Mouse (Mus musculus): ENCODE results near the gene Tsfm. TPM values are rescaled to one million over a fixed set of nuclear protein-coding genes. Genes with fewer than 3 reads are reported as not detected.
A peak's percentile ranks its signal among the peaks of the same experiment; 100 is the strongest.

Gene Tsfm
- polyA plus RNA-seq, 1 experiment from 2014 or later: 81.1 TPM

DNA sequence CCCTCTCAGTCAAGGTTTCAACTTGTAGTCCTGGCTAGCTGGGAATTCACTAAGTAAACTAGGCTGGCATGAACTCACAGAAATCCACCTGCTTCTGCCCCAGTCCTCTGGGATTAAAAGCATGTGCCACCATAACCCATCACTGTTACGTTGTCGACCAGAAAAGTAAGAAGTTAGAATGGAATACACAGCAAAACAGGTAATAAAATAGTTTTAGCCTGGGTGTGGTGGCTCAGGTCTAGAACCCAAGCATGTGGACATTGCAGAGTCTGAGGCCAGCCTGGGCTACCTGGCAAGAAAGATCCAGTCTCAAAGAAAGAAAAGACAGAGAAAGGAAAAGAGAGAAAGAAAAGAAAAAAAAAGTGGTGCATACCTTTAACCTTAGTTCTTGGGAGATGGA lies 30.9 kb upstream of the Tsfm start:
- H3K27ac ChIP-seq: no peak overlapping the region
- no peak overlapping the region for H3K4me2 ChIP-seq (replicated peaks)
- no peaks in the 10 kb centered on the region for H3K9me3 ChIP-seq
- WGBS: 68% methylated on average over 2 of the region's 2 CpGs
- peaks cover 28% of the 10 kb centered on the region for H3K27me3 ChIP-seq
- peaks cover 29% of the 10 kb centered on the region for H3K4me1 ChIP-seq
- no peak overlapping the region for H3K4me3 ChIP-seq
- no peak for ATAC-seq (ENCODE audit: low FRiP score, low read depth)
- H3K9ac ChIP-seq: no peak overlapping the region
- peaks cover 34% of the 10 kb centered on the region for H3K36me3 ChIP-seq

DNA sequence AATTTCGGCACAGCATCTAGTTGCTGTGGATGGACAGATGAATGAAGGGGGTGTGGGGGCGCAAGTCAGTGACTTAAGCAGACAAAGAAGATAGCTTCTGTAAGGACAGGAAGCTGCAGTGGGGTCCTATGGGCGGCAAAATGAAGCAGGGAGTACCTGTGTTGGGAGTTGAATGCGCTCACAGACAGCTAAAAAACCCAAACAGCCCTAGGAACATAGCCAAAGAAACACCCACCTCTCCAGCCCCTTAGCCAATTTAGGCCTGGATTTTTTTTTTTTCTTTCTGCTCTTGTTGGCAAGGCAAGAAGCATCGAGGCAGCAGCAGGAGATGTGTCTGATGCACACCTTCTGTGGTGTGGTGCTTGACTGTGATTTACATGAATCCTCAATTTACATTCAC lies 30.4 kb upstream of the Tsfm start:
- Histone ChIP-seq H3K27me3 (peaks cover 28% of the 10 kb centered on the region), H3K4me3 (no peak overlapping the region), H3K9ac (no peak overlapping the region), H3K36me3 (peaks cover 34% of the 10 kb centered on the region), H3K4me1 (peaks cover 29% of the 10 kb centered on the region), H3K4me2 (replicated peaks) (no peak overlapping the region; the same call in 1 of the 2 replicates), H3K9me3 (no peaks in the 10 kb centered on the region), H3K27ac (no peak overlapping the region)
- no peak for ATAC-seq (ENCODE audit: low FRiP score, low read depth)
- WGBS: 43% methylated on average over 5 of the region's 5 CpGs

DNA sequence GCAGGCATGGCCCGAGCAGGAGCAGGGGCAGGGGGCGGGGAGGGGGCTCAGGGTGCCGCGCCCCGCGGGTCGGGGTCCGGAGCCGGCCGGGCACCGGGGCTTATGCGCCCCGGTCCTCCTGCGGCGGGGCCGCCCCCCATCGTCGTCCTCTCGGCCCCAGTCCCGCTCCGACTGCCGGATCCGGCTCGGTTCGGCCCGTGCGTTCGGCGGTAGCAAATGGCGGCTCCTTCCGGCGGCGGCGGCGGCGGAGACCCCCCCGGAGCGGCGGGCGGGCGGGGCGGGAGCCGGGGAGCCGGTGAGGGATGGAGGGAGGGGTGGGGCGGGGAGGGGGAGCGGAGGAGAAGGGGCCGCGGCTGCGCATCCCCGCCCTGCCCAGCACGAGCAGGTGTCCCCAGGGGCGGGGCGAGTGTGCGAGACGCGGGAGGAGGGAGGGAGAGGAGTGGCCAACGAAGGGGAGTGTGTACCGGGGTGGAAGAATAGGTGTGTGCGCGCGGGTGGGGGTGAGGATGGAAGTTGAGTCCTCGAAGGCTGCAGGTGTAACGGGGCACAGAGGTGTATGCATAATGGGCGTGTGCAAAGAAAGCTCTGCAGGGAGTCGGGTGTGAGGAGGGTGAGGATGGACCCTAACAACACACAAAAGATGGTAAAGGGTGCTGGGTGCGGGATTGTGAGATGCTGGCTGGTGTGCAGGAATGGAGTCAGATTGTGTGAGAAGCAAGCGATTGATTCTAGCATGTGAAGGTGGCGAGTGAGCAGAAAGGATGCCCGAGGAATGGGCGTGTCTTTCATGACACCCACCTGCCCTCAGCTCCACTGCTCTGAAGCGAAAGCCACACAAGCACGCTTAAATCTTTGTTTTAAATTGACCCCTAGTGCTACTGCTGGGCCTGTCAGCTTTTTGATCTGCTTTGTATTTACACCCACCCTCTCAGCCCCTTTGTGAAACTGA lies 29.6 kb upstream of the Tsfm start, which contains the start of gene March9:
Gene March9, minus strand, starts transcription at position 217 of the 949 bp plus-strand sequence.
- peak; percentile 5; the same call in 1 of the 2 replicates for ATAC-seq (ENCODE audit: low FRiP score, low read depth)
- Histone ChIP-seq H3K9ac (peak within 1 kb of the TSS; percentile 85), H3K27ac (peak within 1 kb of the TSS; percentile 39; the same call in 1 of the 2 replicates), H3K27me3 (peaks cover 28% of the 10 kb centered on the region), H3K9me3 (no peaks in the 10 kb centered on the region), H3K4me1 (peaks cover 26% of the 10 kb centered on the region), H3K4me3 (peak within 1 kb of the TSS; percentile 94), H3K36me3 (peaks cover 34% of the 10 kb centered on the region), H3K4me2 (replicated peaks) (peak within 1 kb of the TSS; percentile 93)
- under 1% methylated on average over 36 of the region's 72 CpGs for WGBS

DNA sequence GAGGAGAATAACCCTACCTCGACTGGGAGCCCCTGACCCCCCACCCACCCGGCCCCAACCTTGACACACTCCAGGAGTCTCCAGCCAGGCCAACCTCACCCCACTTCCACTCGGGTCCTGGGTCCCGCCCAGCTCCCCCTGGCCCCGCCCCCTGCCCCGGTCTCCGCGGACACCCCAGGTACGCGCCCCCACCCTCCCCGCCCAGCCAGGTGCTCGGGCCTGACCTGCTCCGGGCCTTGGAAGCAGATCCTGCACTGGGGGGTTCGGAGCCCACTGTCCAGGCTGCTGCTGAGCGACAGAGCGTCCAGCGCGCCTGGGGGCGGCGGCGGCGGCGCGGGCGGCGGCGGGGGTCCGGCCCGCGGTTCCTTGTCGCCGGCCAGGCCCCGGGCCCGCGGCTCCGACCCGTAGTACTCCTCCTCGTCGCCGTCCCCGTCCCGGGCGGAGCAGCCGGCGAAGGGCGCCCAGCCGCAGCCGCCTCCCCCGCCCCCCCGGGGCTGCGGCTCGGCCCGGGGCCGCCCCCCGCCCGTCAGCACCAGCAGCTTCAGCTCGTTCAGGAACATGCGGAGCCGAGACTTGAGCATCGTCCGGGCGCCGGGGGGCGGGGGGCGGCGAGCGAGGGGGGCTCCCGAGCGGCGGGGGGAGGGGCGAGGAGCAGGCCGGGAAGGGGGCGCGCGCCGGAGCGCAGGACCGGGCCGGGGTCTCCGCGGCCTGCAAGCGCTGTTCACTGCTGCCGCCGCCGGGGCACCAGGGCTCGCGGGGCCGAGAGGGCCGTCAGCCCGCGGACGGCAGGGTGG lies 28.7 kb upstream of the Tsfm start:
- peaks cover 18% of the 10 kb centered on the region for H3K4me1 ChIP-seq
- no peak for ATAC-seq (ENCODE audit: low FRiP score, low read depth)
- H3K27ac ChIP-seq: peak overlapping the region; percentile 39; the same call in 1 of the 2 replicates
- peak overlapping the region; percentile 94 for H3K4me3 ChIP-seq
- peak overlapping the region; percentile 85 for H3K9ac ChIP-seq
- no peaks in the 10 kb centered on the region for H3K9me3 ChIP-seq
- H3K4me2 ChIP-seq (replicated peaks): peak overlapping the region; percentile 93
- H3K36me3 ChIP-seq: peaks cover 31% of the 10 kb centered on the region
- peaks cover 28% of the 10 kb centered on the region for H3K27me3 ChIP-seq
- under 1% methylated on average over 43 of the region's 92 CpGs for WGBS

DNA sequence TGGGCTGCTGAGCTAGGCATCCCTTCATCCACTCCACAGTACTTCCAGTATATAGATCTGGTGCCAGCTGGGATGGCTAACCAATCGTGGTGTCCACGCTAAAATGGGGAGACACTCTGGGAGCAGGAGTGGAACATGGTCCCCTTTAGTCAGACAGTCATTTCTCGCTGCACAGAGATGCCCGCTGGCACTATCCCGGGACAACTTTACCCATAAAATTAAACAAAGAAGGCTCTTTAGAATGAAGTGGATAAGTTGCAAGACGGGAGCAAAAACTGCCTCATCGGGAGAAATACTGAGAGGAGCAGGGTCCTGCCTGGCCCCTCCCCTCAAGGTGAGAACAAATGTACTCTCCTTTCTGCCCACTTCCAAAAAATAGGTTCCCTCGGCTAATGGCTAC lies 28.1 kb upstream of the Tsfm start:
- Histone ChIP-seq H3K4me1 (peaks cover 18% of the 10 kb centered on the region), H3K9me3 (no peaks in the 10 kb centered on the region), H3K9ac (peak overlapping the region; percentile 85), H3K36me3 (peaks cover 38% of the 10 kb centered on the region), H3K4me3 (peak overlapping the region; percentile 94), H3K27ac (no peak overlapping the region), H3K4me2 (replicated peaks) (peak overlapping the region; percentile 93), H3K27me3 (peaks cover 34% of the 10 kb centered on the region)
- no peak for ATAC-seq (ENCODE audit: low FRiP score, low read depth)
- 11% methylated on average over 8 of the region's 8 CpGs for WGBS

DNA sequence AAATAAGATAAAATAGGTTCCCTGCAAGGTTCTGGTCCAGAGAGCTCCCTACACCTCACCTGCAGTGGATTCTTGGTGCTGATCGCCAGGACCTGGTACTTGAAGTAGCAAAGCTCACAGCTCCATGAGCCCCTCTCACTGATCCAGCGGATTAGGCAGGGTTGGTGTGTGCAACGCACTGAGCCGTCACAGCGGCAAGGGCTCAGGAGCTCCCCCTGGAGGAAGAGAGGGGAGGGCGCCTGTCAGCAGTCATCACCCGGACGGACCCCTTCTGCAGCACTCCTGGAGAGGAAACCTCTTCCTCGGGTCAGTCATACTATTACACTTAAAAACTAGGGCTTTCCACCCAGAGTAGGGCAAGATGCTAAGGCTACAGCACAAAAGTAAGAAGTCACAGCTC lies 27.5 kb upstream of the Tsfm start:
- Histone ChIP-seq H3K36me3 (peaks cover 39% of the 10 kb centered on the region), H3K4me1 (peaks cover 18% of the 10 kb centered on the region), H3K27ac (no peak overlapping the region), H3K4me2 (replicated peaks) (peak overlapping the region; percentile 93), H3K4me3 (peak overlapping the region; percentile 94), H3K27me3 (peaks cover 36% of the 10 kb centered on the region), H3K9ac (0 out of 2 replicates have a peak overlapping the region, but pooled peaks have one; percentile 85), H3K9me3 (no peaks in the 10 kb centered on the region)
- no peak for ATAC-seq (ENCODE audit: low FRiP score, low read depth)
- 2% methylated on average over 9 of the region's 9 CpGs for WGBS

DNA sequence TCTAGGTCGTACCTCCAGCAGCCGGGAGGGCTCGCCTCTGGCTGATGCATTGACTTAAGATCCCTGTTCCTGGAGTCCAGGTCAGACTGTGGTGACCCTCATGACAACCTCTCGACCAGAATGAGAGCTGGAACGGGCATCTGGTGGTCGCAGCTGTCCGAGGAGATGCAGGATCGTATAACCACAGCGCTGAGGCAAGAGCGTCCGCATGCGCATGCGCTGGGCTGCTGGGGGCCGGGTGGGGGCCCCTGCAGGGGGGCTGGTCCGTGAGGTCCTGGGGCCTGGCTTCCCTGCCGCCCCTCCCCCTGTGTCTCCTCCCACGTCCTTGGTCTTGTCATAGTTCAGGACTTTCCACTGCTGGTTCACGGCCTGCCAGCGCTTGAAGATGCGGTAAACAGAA lies 25.9 kb upstream of the Tsfm start:
- 80% methylated on average over 20 of the region's 20 CpGs for WGBS
- no peak overlapping the region for H3K27ac ChIP-seq
- peaks cover 46% of the 10 kb centered on the region for H3K27me3 ChIP-seq
- H3K4me1 ChIP-seq: peaks cover 18% of the 10 kb centered on the region
- no peak overlapping the region for H3K9ac ChIP-seq
- H3K36me3 ChIP-seq: peaks cover 39% of the 10 kb centered on the region
- no peak overlapping the region for H3K4me2 ChIP-seq (replicated peaks)
- H3K9me3 ChIP-seq: no peaks in the 10 kb centered on the region
- H3K4me3 ChIP-seq: no peak overlapping the region
- no peak for ATAC-seq (ENCODE audit: low FRiP score, low read depth)

DNA sequence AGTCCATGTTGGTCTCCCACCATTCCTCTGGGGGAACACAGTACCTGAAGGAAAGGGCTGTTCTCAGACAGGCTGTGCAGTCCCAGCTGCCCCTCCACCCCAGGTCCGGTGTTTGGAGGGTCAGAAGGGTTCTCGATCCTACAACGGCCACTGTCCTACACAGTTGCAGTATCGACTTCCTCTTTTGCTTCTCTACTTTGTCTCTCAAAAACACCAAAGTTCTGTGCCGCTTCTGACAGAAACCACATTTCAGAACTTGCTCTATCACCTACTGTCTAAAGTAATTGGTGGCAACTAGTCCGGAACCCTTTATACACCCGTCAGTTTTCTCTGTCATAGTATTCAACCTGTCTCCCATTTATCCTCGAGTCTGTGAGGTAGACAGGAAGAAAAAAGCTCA lies 24.8 kb upstream of the Tsfm start:
- Histone ChIP-seq H3K4me1 (peaks cover 23% of the 10 kb centered on the region), H3K4me2 (replicated peaks) (no peak overlapping the region), H3K9me3 (no peaks in the 10 kb centered on the region), H3K36me3 (peaks cover 39% of the 10 kb centered on the region), H3K27me3 (peaks cover 46% of the 10 kb centered on the region), H3K27ac (no peak overlapping the region), H3K9ac (no peak overlapping the region), H3K4me3 (no peak overlapping the region)
- no peak for ATAC-seq (ENCODE audit: low FRiP score, low read depth)
- WGBS: 82% methylated on average over 8 of the region's 8 CpGs

DNA sequence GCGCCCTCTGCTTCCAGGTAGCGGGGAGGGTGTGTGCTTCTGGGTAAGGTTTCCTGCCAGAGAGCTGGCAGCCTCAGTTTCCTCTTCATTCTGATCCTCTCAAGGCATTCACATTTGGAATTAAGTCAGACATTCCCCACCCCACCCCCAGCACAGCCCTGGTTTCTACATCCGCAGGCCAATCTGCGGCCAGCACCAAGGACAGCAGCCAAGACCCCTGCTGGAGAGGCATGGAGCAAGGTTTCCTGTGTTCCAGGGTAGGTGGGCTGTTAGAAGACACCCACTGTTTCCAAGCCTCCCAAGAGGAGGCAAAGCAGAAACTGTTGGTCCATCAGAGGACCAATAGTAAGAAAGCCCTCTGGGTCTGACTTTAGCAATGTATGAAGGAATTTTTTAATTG lies 24.0 kb upstream of the Tsfm start:
- no peaks in the 10 kb centered on the region for H3K9me3 ChIP-seq
- no peak for ATAC-seq (ENCODE audit: low FRiP score, low read depth)
- no peak overlapping the region for H3K9ac ChIP-seq
- H3K27me3 ChIP-seq: peaks cover 50% of the 10 kb centered on the region
- H3K4me2 ChIP-seq (replicated peaks): no peak overlapping the region
- no peak overlapping the region for H3K27ac ChIP-seq
- WGBS: 66% methylated on average over 4 of the region's 4 CpGs
- no peak overlapping the region for H3K4me3 ChIP-seq
- H3K4me1 ChIP-seq: peaks cover 28% of the 10 kb centered on the region
- H3K36me3 ChIP-seq: peaks cover 39% of the 10 kb centered on the region

DNA sequence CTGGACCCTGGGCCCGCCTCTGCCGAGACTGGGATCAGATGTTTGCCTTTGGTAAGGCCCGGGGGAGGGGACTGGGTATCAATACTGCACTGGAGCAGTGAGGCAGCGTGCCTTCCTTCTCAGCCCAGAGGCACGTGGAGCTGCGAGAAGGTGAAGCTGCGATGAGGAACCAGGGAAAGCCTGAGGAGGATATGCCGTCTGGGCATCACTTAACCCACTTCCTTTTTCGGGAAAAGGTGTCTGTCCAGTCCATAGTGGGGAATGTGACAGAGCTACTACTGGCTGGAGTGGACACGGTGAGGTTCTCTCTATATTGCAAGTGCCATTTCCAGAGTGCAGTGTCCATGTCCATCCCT lies 19.5 kb upstream of the Tsfm start:
- peak overlapping the region; percentile 47; the same call in 1 of the 2 replicates for H3K4me2 ChIP-seq (replicated peaks)
- H3K9me3 ChIP-seq: no peaks in the 10 kb centered on the region
- H3K9ac ChIP-seq: no peak overlapping the region
- H3K4me1 ChIP-seq: peaks cover 28% of the 10 kb centered on the region
- ATAC-seq (ENCODE audit: low FRiP score, low read depth): no peak
- H3K4me3 ChIP-seq: peak overlapping the region; percentile 20; the same call in 1 of the 2 replicates
- WGBS: 18% methylated on average over 10 of the region's 10 CpGs
- H3K36me3 ChIP-seq: peaks cover 28% of the 10 kb centered on the region
- no peak overlapping the region for H3K27ac ChIP-seq
- peaks cover 73% of the 10 kb centered on the region for H3K27me3 ChIP-seq

DNA sequence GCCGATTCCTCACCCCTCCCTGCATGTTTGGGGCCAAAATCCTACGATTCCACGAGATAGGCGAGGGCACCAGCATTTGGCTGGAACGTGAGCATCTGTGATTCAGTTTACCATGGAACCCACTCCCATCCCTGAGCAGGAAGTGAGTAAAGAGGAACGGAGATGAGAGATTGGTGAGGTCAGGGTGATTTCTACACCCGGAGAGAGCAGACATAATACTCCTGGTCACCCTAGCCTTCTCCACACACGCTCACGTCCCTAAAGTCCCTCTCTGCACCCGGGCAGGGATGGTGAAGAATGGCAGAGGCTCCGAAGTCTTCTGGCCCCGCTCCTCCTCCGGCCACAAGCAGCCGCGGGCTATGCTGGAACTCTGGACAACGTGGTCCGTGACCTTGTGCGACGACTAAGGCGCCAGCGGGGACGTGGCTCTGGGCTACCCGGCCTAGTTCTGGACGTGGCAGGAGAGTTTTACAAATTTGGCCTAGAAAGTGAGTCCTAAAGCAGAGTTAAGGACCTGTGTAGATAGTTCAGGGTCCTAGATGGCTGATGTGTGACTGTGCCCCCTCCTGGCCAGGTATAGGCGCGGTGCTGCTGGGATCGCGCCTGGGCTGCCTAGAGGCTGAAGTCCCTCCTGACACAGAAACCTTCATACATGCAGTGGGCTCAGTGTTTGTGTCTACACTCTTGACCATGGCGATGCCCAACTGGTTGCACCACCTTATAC lies 18.9 kb upstream of the Tsfm start:
- H3K9me3 ChIP-seq: no peaks in the 10 kb centered on the region
- H3K4me3 ChIP-seq: peak overlapping the region; percentile 20
- H3K9ac ChIP-seq: peak overlapping the region; percentile 19; the same call in 1 of the 2 replicates
- no peak overlapping the region for H3K27ac ChIP-seq
- peaks cover 28% of the 10 kb centered on the region for H3K4me1 ChIP-seq
- peaks cover 32% of the 10 kb centered on the region for H3K36me3 ChIP-seq
- peaks cover 73% of the 10 kb centered on the region for H3K27me3 ChIP-seq
- peak overlapping the region; percentile 47 for H3K4me2 ChIP-seq (replicated peaks)
- 2% methylated on average over 29 of the region's 29 CpGs for WGBS
- no peak for ATAC-seq (ENCODE audit: low FRiP score, low read depth)

Data from limb, embryonic 13.5 days (tissue).